Mouse (Mus musculus) ZHBTc4 (cell line): ENCODE data around the gene Sdhd.
"Not testable (repeated sequence)": the region's sequence is repeated elsewhere in the genome, so short reads cannot be mapped to it uniquely, and the experiment has no call there.

ENCODE experiments used
- DNase-seq: peaks from one replicate; pipeline ENCODE4 v3.0.0-alpha.2; 2011; ENCODE audit warnings: low read depth, low spot score

Sdhd gene

DNA sequence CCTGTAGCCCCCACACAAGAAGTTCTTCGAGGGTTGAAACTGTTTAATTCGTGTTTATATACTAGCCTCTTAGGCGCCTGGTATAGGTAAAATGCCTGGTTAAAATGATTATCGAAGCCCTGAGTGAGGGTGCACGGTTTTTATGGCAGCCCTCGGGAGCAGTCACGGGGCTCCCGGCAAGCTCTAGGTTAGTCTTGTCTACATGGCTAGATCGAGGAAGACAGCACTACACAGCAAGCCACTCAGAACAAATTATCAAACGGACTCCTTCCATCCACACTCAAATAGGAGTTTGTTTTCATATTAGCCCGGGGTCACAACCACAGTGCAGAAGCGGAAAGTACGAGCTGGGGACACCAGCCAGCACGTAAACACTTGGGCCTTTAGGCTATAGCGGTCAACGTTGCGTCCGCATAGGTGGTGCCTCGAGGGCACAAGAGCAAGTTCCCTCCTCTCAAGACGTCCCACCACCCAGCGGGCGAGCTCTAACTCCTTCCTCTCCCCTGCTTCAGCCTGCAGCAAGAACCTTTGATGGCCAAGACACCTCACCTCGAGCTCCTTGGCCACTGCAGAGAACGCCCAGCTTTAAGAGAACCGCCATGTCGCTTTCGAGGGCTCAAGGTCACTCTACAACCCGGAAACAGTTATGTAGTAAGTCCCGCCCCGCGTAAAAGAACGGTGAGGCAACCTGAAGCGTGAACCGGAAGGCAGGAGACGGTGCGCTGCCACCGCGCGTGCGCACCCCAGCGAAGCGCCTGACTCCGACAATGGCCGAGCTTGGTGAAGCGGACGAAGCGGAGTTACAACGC, at the start of gene Sdhd, which contains the start of gene Timm8b:
TSS of gene Sdhd (minus strand) at position 624 of the 809 bp plus-strand sequence.
TSS of gene Timm8b (plus strand) at position 722 of the 809 bp plus-strand sequence.
- peak; percentile 98 for DNase-seq

DNA sequence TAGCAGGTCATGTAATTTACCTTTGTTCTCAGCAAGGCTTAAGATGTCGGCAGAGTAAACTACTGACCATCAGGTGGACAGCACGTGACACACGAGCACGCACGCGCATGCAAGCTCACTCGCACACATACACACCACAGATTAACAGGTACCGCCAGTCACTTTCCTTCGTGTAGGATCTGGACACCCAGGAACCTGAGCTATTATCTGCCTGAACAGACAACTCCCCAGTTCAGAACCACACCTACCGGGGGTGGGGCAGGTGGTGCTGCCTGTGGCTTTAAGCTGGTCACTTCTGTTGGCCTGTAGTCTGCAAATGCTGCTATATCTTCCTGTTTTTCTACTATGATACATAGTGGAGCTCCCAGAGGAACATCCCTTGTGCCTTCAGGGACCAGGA, 46.9 kb upstream of the Sdhd start:
- DNase-seq, result no peak

DNA sequence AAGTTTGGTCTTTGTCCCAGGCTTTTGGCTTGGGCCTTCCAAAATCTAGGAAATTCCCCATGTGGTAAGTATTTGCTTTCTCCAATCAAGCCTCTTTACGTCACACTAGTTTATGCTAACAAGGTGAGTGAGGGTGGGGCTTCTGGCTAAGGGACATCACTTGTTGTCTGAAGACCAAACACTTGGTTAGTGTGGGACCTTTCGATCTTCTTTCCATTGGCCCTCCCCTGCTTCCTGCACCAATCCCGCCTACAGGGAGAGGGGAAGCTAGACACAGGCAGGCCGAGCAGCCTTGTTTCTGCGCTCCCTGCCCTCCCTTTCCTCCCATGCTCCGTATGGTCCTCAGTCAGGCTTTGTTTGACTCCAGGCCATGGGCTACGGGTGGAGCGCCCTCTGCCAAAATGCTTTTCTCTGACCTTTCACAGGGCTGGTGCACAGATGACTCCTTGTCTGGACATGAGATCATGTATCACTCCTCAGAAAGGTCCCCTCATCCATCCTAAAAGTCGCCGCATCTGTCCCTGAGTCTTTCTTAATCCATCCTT, 43.3 kb upstream of the Sdhd start:
- DNase-seq, result peak; percentile 93

DNA sequence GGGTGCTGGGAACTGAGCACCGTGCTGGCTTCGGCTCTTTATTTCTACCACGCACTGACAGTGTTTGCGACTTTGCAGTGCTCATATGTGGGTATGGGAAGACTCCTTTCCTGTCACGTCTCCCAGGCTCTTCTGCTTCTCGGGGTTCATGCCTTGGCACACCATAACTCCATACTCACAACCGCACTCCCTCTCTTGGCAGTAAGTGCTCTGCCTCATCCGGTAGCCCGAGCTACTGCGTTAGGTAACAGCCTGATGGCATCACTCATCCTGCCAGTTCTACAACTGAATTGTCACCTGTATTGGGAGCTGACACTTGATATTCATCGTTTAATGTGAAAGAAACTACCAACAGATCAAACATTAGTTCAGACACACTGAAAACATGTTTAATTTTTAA, 30.7 kb upstream of the Sdhd start:
- no peak for DNase-seq

DNA sequence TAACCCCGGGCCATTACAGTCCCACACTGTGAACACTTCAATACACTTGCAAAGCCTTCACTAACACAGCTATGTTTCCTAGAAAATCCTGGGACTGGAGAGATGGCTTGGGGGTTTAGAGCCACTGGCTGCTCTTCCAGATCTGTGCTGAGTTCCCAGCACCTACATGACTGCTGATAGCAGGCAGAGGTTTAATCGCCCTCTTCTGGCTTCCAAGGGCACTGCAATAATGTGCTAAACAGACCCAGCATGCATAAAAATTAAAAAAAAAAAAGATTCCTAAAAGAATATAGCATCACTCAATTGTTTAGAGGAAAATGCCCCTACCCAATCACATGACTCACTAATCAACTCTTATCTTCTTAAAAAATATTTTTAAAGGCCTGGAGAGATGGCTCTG, 29.4 kb upstream of the Sdhd start:
- DNase-seq, result no peak

DNA sequence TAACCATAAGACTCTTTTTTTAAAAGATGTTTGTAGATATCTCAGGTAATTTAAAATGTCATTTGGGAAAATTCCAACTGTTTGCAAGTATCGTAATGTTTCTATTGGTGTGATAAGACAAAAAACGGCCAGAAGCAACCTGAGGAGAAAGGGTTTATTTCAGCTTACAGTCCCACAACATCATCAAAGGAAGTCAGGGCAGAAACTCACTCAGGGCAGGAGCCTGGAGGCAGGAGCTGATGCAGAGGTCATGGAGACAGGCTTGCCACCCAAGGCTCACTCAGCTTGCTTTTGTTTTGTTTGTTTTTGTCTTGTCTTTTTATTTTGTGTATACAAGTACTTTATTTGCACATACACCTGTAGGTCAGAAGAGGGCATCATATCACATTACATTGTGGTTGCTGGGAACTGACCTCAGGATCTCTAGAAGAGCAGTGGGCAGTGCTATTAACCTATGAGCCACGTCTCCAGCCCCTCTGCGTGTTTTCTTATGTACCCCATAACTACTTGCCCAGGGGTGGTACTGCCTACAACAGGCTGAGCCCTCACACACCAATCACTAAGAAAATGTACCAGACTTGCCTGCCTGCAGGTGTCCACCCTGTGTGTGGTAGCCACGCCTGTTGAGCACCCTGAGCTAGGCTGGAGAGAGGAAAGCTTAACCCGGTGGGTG, 28.5 kb upstream of the Sdhd start:
- no peak for DNase-seq

DNA sequence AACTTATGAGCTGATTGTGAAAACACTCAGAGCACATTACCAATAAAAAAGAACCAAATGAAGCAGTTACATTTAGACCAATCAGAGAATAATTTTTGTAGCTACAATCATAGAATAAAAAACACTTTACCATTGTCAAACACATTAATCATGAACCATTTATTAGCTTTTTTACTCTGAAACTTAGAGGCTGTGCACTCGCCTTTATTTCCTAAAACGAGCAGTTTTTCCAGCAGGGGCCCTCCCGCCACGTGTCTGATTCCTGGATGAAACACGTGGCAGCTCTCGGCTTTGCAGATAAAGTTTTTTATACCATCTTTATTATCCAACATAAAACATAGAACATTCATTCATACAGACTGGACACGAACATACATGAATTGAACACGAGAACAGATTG, 27.3 kb upstream of the Sdhd start:
- not testable (repeated sequence) for DNase-seq

DNA sequence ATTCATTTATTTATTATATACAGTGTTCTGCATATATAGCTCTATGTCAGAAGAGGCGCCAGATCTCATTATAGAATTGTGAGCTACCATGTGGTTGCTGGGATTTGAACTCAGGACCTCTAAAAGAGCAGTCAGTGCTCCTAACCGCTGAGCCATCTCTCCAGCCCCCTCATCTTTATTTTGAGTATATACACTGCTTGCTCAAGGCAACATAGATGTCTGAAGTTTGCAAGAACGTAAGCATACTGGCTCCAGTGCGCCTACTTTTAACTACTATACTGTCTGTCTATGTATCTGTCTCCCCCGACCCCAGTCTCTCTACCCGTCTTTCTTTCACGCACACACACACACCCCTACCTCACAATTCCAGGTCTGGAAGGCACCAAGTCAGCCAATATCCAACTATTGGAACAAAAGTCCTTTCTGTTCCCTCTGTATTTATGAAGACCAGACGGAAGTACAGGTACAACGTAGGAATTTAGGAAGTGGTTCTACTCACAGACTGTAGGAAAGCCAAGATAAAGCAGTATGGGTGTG, 14.2 kb upstream of the Sdhd start:
- DNase-seq, result no peak

DNA sequence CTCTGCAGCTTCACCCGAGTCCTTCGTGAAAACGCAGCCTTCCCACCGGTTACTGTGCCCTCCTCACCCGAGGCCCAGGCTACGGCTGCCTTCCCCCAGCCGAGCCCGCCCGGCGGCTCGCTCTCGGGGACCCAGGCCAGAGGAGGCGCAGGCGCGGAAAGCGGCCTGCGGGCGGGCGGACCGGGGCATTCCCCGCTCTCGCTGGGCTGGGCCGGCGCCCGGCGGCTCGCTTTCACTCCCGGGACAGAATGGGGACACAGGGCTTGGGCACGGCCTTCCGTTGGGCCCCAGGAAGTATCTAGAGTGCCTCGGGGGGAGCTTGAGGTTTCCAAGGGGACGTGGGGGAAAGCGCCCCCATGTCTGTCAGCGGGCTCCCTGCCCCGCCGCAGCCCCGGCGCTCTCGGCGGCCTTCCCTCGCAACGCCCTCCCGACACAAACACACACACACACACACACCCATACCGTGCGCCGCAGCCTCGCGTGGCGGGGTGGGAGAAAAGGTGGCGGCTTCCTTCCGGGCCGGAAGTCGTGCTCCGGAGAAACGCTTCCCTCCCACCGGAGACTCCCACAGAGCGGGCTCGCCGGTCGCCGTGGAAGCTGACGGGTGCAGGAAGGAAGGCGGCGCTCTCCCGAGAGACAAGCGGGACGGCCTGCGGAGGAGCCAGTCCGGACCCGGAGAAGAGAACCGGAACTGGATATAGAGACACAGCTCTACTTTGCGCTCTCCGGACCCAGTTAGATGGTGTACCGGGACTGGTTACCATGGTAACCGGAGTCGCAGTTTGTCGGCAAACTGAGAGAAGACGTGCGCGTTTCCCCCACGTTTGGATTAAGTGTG, 13.4 kb upstream of the Sdhd start, which contains the start of the genes Pih1d2 and Nkapd1:
TSS of gene Pih1d2 (plus strand) at position 556 of the 838 bp plus-strand sequence.
TSS of gene Nkapd1 (minus strand) at position 699 of the 838 bp plus-strand sequence.
- DNase-seq, result peak; percentile 96

DNA sequence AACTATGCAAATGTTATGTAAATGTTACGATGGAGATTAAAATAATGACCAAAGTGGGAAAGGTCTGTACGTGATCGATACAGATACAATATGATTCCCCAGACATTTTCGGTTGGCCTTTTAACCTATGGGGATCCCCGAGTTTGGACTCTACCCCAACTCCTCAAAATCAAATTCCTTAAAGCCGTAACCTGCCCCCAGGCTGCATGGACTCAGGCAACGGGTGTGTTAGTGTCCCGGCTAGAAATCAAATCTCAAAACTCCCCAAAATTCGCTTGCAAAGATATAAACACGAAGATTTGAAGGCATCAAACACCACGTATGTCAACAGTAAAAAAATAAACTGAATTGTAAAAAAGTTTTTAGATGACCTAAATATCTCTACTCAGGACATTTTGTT, 12.5 kb upstream of the Sdhd start:
- DNase-seq, result no peak

DNA sequence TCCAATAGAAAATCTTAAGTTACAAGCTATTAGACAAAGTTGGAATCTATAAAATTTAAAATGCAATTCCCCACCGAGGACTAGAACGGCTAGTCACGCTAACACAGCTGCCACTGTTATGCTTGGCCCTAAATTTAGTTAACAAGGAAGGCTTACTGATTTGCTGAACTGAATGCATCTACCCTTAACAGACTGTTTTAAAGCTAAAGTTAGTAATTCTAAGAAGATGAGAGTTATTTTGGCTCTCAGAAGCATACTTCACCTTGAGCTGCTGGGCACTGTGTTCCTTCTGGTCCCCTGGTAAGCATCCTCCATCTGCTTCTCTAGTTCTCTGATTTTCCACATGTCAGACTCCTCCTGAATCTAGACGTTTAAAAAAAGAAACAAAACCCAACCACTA, 8.5 kb upstream of the Sdhd start:
- no peak for DNase-seq

DNA sequence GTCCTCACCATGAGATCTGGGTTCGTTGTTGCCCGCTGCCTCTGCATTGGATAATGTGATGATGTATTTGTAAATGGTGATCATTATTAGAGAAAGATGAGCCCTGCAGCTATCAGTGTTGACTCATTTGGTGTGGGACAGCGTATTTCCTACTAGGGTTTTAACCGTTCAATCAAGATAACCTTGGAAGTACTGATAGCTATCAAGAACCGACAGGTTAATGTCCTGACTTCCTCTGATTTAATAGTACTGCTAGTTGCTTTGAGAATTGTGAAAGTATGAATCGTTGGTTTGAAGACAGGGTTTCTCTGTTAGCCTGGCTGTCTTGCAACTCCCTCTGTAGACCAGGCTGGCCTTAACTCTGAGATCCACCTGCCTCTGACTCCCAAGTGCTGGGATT, 726 bp upstream of the Sdhd start:
- no peak for DNase-seq

DNA sequence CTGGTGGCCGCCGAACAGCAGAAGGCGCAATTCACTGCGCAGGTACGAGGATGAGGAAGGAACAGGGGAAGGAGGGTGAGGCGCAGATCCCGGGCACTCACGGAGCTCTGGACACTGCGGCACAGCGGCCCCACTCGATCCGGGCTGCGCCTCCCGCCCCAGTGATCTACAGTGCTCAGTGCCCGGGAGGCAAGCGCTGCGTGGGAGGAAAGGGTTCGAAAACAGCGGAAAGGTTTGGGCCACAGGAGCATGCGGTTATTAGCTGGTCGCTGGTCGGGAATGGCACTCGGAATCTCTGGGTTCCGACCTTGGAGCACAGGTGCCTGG, 349 bp upstream of the Sdhd start:
- DNase-seq, result no peak

DNA sequence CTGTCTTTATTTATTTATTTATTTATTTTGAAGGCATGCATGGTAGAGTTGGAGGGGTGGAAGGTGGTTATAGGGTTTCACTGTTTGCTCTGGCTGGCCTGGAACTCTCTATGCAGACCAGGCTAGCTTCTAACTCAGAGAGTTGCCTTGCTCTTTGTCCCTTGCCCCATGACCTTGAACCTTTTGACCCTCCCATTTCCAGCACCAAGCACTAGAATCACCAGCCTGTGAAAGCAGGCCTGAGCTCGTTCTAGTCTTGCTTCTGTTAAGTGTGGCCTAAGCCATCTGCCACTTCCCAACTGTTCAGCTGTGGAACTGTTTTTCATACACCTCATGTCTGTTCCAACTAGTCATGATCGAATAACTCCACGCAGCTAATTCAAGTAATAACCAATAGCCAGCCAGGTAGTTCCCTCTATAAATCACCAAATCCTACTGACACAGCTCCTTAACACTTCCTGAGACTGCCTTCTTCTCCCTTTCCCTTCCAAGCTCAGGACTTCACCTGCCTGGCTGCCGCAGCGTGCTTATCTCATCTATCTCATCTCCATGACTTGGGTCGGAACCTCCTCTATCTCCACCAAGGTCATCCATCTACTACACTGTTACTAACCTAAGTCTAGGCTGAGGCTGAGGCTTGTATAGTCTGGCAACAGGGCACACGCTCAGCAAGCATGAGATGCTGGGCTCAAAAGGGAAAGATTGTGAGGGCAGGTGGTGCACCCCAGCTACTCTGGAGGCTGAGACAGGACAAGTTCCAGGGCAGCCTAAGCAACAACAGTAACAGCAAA, 1.4 kb downstream of the Sdhd start:
- peak; percentile 68 for DNase-seq

DNA sequence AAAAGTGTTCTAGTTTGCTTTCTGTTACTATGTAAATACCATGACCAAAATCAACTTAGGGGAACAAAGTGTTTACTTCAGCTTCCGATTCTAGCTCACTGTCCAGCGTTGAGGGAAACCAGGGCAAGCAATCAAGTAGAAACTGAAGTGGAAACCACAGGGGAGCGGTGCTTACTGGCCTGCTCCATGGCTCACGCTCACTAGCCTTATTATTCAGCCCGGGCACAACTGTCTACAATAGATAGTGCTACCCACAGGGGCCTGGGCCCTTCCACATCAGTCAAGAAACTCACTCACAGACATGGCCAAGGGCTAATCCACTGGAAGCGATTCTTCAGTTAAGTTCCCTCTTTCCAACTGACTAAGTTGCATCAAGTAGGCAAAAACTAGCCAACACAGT, 2.1 kb downstream of the Sdhd start:
- no peak for DNase-seq

DNA sequence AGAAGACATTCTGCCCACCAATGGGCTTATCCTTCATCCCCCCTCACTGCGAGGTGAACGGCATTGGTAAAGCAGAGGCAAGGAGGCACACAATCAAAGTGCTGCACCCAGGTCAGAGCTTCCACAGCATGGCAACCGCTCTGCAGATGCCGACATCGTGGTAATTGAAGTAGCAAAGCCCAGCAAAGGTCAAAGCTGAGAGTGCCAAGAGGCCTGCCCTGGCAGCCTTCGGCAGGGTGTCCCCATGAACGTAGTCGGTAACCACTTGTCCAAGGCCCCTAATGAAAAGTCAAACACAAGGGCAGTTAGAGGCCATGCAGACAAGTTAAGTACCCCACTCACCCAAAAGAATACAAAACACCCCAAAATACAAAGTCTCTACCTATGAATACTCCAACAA, 6.6 kb downstream of the Sdhd start:
- no peak for DNase-seq

DNA sequence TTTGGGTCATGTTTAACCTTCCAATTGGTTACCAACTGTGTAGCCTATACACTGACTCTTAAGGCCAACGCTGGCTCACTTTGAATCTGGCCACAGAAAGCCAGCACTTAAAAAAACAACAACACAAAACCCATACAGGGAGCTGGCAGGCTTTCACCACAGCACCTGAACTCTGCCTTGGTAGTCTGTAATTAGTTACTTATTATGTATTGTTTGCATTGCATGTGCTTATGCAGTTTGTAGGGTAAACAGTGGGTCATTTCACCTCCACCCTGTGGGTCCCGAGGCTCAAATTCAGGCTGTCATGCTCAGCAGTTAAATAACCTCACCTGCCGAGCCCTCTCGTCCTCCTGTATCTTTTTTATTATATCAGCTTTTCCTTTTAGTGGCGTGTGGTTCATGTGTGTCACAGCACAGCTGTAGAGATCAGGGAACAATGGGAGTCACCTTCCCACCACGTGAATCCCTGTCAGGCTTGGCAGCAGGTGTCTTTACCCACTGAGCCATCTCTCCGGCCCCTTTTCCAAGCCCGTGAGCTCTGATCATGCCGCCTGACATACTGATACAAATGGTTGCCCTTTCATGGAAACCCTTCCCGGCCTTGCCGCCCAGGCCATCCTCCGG, 8.7 kb downstream of the Sdhd start:
- no peak for DNase-seq

DNA sequence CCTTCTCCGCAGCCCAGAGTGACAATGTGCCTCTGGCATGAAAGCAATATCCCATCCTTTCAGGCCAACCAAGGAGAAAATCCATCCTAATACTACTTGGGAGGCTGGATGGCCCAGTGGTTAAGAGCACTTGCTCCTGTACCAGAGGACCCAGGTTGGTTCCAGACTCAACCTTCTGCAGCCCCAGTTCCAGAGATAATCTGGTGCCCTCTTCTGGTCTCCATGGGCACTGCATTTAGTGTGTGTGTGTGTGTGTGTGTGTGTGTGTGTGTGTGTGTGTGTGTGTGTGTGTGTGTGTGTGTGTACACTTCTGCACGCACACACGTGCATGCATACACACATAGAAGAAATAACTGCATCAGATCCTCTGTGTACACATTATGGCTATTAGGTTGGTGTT, 10.1 kb downstream of the Sdhd start:
- peak; percentile 72 for DNase-seq

DNA sequence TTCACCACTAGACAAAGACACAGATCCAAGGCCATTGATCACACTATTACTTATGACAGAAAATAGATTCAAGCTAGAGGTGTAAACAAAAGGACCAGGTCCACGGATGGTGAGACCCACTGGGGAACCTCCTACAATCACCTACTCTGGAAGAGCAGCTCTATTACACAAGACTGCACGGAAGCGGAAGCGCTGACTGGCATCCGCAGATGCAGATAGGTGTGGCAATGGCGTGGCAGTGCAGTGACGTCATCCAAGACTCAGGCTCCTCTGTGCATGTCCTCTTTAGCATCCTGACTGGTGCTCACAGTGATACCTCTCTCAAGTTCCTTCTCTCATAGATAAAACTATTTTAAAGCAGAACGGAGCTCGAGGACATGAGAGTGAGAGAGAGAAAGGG, 10.7 kb downstream of the Sdhd start:
- DNase-seq, result peak; percentile 16

DNA sequence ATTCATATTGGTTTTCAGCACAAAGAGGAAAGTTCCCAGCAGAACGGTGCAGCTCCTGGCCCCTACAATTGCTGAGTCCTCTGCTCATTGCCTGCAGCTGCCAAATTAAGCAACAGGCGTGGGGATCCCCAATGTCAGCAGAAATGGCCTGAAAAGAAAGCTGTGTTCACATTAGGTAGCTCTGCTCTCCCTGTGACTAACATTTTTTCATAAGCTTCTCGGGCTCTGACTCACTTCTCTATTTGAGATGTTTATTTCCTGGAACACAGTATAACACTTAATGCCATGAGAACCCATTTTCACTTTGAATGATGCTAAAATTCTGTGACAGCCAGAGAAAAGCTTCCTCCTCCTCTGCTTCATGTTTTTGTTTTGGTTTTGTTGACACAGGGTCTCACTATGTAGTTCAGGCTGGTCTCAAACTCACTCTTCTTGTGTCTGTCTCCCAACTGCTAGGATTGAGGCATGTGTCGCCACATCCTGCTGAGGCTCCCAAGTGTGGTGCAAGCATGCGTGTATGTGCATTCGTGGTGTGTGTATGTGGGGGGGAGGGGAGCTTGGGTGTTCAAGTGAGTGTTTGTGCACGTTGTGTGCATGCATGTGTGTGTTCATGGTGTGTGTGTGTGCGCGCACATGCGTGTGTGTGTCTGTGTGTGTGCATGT, 12.6 kb downstream of the Sdhd start:
- DNase-seq, result no peak
